Mouse (Mus musculus) liver, embryonic 14.5 days (tissue): Measurements from ENCODE around the gene Dnah14. TPM values are rescaled to one million over a fixed set of nuclear protein-coding genes. Genes with fewer than 3 reads are reported as not detected.
"Not testable (repeated sequence)": the region's sequence is repeated elsewhere in the genome, so short reads cannot be mapped to it uniquely, and the experiment has no call there.

Source experiments
- ATAC-seq: fragments of 200-750 bp; cut with Nextera tagmentation; 2 replicates; pipeline ENCODE4 v1.8.0; 2017; ENCODE audit warnings: moderate number of reproducible peaks, mild to moderate bottlenecking, moderate library complexity; ENCODE audit not compliant: insufficient read depth
- DNase-seq, 3 experiments: peaks; one replicate each; pipeline ENCODE4 v3.0.0-alpha.2; 2012 to 2013; ENCODE audit warnings: low read depth in 3 of 3, low spot score in 3 of 3
- H3K27ac ChIP-seq: fragments of 300-500 bp; sonication (generic); 2 replicates; pipeline ENCODE4 v1.5.1; 2014; ENCODE audit warnings: moderate library complexity, mild to moderate bottlenecking, control low read depth, inconsistent platforms
- H3K27me3 ChIP-seq: fragments of 300-500 bp; sonication (generic); 2 replicates; pipeline ENCODE4 v1.6.1; 2014; ENCODE audit warnings: mild to moderate bottlenecking, low read length, moderate library complexity; ENCODE audit not compliant: control insufficient read depth, insufficient read depth
- H3K36me3 ChIP-seq: fragments of 300-500 bp; sonication (generic); replicated peaks from 2 replicates; pipeline ENCODE4 v1.6.1; 2014; ENCODE audit warnings: low read depth; ENCODE audit not compliant: control insufficient read depth, insufficient read depth
- H3K4me1 ChIP-seq, 2 experiments: fragments of 200-500 bp in 1 of 2; fragments of 300-500 bp in 1 of 2; sonication (generic) in 1 of 2; replicated peaks; 2 replicates each; pipeline ENCODE4 v1.6.1; 2012 to 2014; ENCODE audit warnings: antibody characterized with exemption in 1 of 2, inconsistent platforms in 1 of 2, low read length in 1 of 2; ENCODE audit not compliant: control insufficient read depth in 2 of 2, insufficient read depth in 2 of 2
- H3K4me2 ChIP-seq: fragments of 300-500 bp; sonication (generic); 2 replicates; pipeline ENCODE4 v1.6.1; 2014; ENCODE audit warnings: low read depth, mild to moderate bottlenecking, control low read depth, moderate library complexity
- H3K4me3 ChIP-seq, 2 experiments: fragments of 200-500 bp in 1 of 2; fragments of 300-500 bp in 1 of 2; sonication (generic) in 1 of 2; 2 replicates each; pipeline ENCODE4 v1.5.1; 2012 to 2014; ENCODE audit warnings: low read depth in 2 of 2, low read length in 2 of 2, mild to moderate bottlenecking in 2 of 2, control low read depth in 1 of 2, inconsistent platforms in 1 of 2, moderate library complexity in 1 of 2; ENCODE audit not compliant: insufficient read depth in 1 of 2
- H3K9ac ChIP-seq: fragments of 300-500 bp; sonication (generic); replicated peaks from 2 replicates; pipeline ENCODE4 v1.6.1; 2014; ENCODE audit warnings: mild to moderate bottlenecking, control low read depth, moderate library complexity
- H3K9me3 ChIP-seq: fragments of 300-500 bp; sonication (generic); 2 replicates; pipeline ENCODE4 v1.6.1; 2016; ENCODE audit warnings: low read length, mixed read lengths; ENCODE audit not compliant: control insufficient read depth
- CTCF ChIP-seq: IDR thresholded peaks from 2 replicates; pipeline ENCODE4 v1.5.1; 2016; ENCODE audit warnings: antibody characterized with exemption, low read depth, control low read depth
- EP300 ChIP-seq: IDR thresholded peaks from 2 replicates; pipeline ENCODE4 v1.6.1; 2016; ENCODE audit warnings: antibody characterized with exemption, low read depth
- WGBS: fragments of 180-500 bp; shearing (Covaris S2); extraction: QIAGEN DNeasy Blood & Tissue Kit; methylation state at CpG from one replicate; pipeline ENCODE4 v1.1.7; 2014; ENCODE audit not compliant: insufficient replicate concordance; 5-methylcytosine and 5-hydroxymethylcytosine counted together
- polyA plus RNA-seq, 2 experiments: library from polyadenylated mRNA; depleted of rRNA in 1 of 2; stranded (reverse) in 1 of 2; unstranded in 1 of 2; fragments of >200 nt; fragmentation: Nextera tagmentation in 1 of 2; extraction: Ambion mirVana in 1 of 2; gene quantifications; 2 replicates each; pipeline versions ENCODE4 v1.2.1 to v1.2.3; 2012 to 2014

Gene Dnah14
- polyA plus RNA-seq, 2 experiments, result 0.03 to 5.0 TPM

- TF ChIP-seq EP300 (no peak), CTCF (no peak)
- Histone ChIP-seq H3K4me3 (no peak overlapping the region), H3K9me3 (no peaks in the 10 kb centered on the region), H3K9ac (no peak overlapping the region), H3K27me3 (no peaks in the 10 kb centered on the region), H3K27ac (no peak overlapping the region), H3K36me3 (no peaks in the 10 kb centered on the region), H3K4me2 (no peak overlapping the region), H3K4me1 (no peaks in the 10 kb centered on the region)
- ATAC-seq (no peak), DNase-seq (no peak)
- WGBS, result 28% methylated on average over 1 of the region's 1 CpGs
Measured at GRCm38 (mm10) chr1:181776541-181776940, 200.2 kb downstream of the Dnah14 start.

- ATAC-seq, H3K4me2 ChIP-seq, H3K27ac ChIP-seq, H3K36me3 ChIP-seq, H3K4me3 ChIP-seq, H3K9ac ChIP-seq, H3K4me1 ChIP-seq, H3K9me3 ChIP-seq, H3K27me3 ChIP-seq, DNase-seq: not testable (repeated sequence)
- 85% methylated on average over 11 of the region's 11 CpGs for WGBS
Measured at GRCm38 (mm10) chr1:181782600-181782999, 206.2 kb downstream of the Dnah14 start.

DNA sequence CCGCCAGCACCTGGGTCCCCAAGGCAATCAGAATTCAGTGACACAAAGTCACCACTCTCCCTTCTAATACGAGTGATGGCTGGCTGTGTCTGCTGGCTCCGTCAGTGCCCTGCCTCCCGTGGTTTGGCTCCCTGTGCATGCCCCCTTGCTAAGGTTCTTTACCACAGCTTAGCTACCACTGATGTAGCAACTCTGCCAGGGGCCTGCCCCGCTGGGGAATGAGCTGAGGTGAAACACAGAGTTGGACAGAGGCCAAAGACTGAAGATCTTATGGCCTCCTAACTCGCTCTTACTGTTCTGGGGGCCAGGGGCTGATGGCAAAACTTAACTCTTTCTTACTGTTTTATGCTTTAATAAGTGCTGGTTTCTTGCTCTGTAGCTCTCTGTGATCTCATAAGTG lies 213.6 kb downstream of the Dnah14 start:
- no peaks in the 10 kb centered on the region for H3K4me1 ChIP-seq
- WGBS, result 41% methylated on average over 6 of the region's 6 CpGs
- ATAC-seq (no peak), DNase-seq (no peak)
- no peak for TF ChIP-seq CTCF
- no peak for TF ChIP-seq EP300
- H3K27me3 ChIP-seq, result no peaks in the 10 kb centered on the region
- no peak overlapping the region for H3K27ac ChIP-seq
- no peaks in the 10 kb centered on the region for H3K9me3 ChIP-seq
- no peak overlapping the region for H3K4me3 ChIP-seq
- H3K4me2 ChIP-seq, result no peak overlapping the region
- H3K36me3 ChIP-seq, result no peaks in the 10 kb centered on the region
- no peak overlapping the region for H3K9ac ChIP-seq

- no peak for TF ChIP-seq CTCF
- TF ChIP-seq EP300, result no peak
- H3K4me3 ChIP-seq, result no peak overlapping the region
- no peak overlapping the region for H3K4me2 ChIP-seq
- no peaks in the 10 kb centered on the region for H3K36me3 ChIP-seq
- ATAC-seq (no peak), DNase-seq (no peak)
- no peaks in the 10 kb centered on the region for H3K4me1 ChIP-seq
- 39% methylated on average over 2 of the region's 2 CpGs for WGBS
- H3K9ac ChIP-seq, result no peak overlapping the region
- no peaks in the 10 kb centered on the region for H3K27me3 ChIP-seq
- H3K27ac ChIP-seq, result no peak overlapping the region
- H3K9me3 ChIP-seq, result no peaks in the 10 kb centered on the region
Measured at GRCm38 (mm10) chr1:181793541-181793940, 217.2 kb downstream of the Dnah14 start.

DNA sequence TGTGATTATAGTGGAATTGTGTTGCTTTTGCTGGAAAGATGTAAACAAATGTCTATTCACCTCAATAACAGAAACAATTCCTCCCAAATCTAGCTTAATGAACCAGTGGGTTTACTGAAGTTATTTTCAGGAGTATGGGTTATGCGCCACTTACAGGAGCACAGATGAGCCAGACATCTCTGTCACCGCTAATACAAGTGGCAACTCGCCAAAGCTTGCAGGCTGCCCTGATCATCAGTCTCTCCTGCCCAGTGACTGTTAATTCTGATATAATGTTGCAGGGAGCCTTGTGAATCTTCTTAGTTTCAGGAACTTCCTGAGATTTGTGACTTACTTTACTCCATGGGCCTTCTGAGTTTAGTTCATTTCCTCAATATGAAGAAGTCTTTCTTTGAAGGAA lies 223.6 kb downstream of the Dnah14 start:
- no peak for DNase-seq
- 74% methylated on average over 3 of the region's 3 CpGs for WGBS
- H3K9ac ChIP-seq, result no peak overlapping the region

GRCm38 (mm10) chr1:181800667-181801066 lies 224.3 kb downstream of the Dnah14 start:
- H3K9me3 ChIP-seq, result no peaks in the 10 kb centered on the region
- H3K36me3 ChIP-seq, result no peaks in the 10 kb centered on the region
- H3K4me2 ChIP-seq, result no peak overlapping the region
- no peak overlapping the region for H3K4me3 ChIP-seq
- DNase-seq (no peak), ATAC-seq (no peak)
- no peaks in the 10 kb centered on the region for H3K27me3 ChIP-seq
- no peaks in the 10 kb centered on the region for H3K4me1 ChIP-seq
- WGBS, result 69% methylated on average over 4 of the region's 4 CpGs
- H3K27ac ChIP-seq, result no peak overlapping the region
- TF ChIP-seq EP300, result no peak
- H3K9ac ChIP-seq, result no peak overlapping the region

More for the DNA sequence above, 223.6 kb downstream of the Dnah14 start:
- Histone ChIP-seq H3K4me1 (no peaks in the 10 kb centered on the region), H3K27me3 (no peaks in the 10 kb centered on the region), H3K4me2 (no peak overlapping the region), H3K36me3 (no peaks in the 10 kb centered on the region), H3K27ac (no peak overlapping the region), H3K9me3 (no peaks in the 10 kb centered on the region), H3K4me3 (no peak overlapping the region)
- TF ChIP-seq EP300 (no peak), CTCF (no peak)
- no peak for ATAC-seq
